Mouse (Mus musculus) heart, postnatal 0 days (tissue): ENCODE results near the gene Ptpn1. TPM values are rescaled to one million over a fixed set of nuclear protein-coding genes. Genes with fewer than 3 reads are reported as not detected.

Experiments
- ATAC-seq: fragments of 200-750 bp; cut with Nextera tagmentation; 2 replicates; pipeline ENCODE4 v1.8.0; 2017; ENCODE audit warnings: low read depth, moderate number of reproducible peaks, moderate library complexity; ENCODE audit not compliant: insufficient read depth
- DNase-seq: peaks from one replicate; pipeline ENCODE4 v3.0.0-alpha.2; 2016; ENCODE audit warnings: low spot score
- H3K27ac ChIP-seq: fragments of 300-500 bp; sonication (generic); 2 replicates; pipeline ENCODE4 v1.5.1; 2014; ENCODE audit warnings: low read depth, mild to moderate bottlenecking
- H3K27me3 ChIP-seq: fragments of 300-500 bp; sonication (generic); 2 replicates; pipeline ENCODE4 v1.6.1; 2014; ENCODE audit warnings: low read length, mixed read lengths; ENCODE audit not compliant: control insufficient read depth, insufficient read depth
- H3K36me3 ChIP-seq: fragments of 300-500 bp; sonication (generic); replicated peaks from 2 replicates; pipeline ENCODE4 v1.6.1; 2014; ENCODE audit warnings: low read length, mixed read lengths; ENCODE audit not compliant: control insufficient read depth, insufficient read depth
- H3K4me1 ChIP-seq: fragments of 300-500 bp; sonication (generic); 2 replicates; pipeline ENCODE4 v1.6.1; 2014; ENCODE audit warnings: antibody characterized with exemption; ENCODE audit not compliant: control insufficient read depth, insufficient read depth
- H3K4me2 ChIP-seq: fragments of 300-500 bp; sonication (generic); 2 replicates; pipeline ENCODE4 v1.6.1; 2014; ENCODE audit warnings: low read depth, mild to moderate bottlenecking, low read length, moderate library complexity
- H3K4me3 ChIP-seq: fragments of 300-500 bp; sonication (generic); 2 replicates; pipeline ENCODE4 v1.5.1; 2014; ENCODE audit warnings: low read depth, low read length
- H3K9ac ChIP-seq: fragments of 300-500 bp; sonication (generic); replicated peaks from 2 replicates; pipeline ENCODE4 v1.6.1; 2014; ENCODE audit warnings: low read depth, low read length, mixed read lengths
- H3K9me3 ChIP-seq: fragments of 300-500 bp; sonication (generic); replicated peaks from 2 replicates; pipeline ENCODE4 v1.6.1; 2016; ENCODE audit warnings: low read length; ENCODE audit not compliant: control insufficient read depth
- CTCF ChIP-seq: IDR thresholded peaks from 2 replicates; pipeline ENCODE4 v1.5.1; 2016; ENCODE audit warnings: antibody characterized with exemption, control low read depth, low read depth
- EP300 ChIP-seq: IDR thresholded peaks from 2 replicates; pipeline ENCODE4 v1.6.1; 2016; ENCODE audit warnings: antibody characterized with exemption, low read depth
- WGBS: fragments of 180-500 bp; shearing (Covaris S2); extraction: QIAGEN DNeasy Blood & Tissue Kit; methylation state at CpG from one replicate; pipeline ENCODE4 v1.1.7; 2014; 5-methylcytosine and 5-hydroxymethylcytosine counted together
- polyA plus RNA-seq: library from polyadenylated mRNA; unstranded; fragments of >200 nt; fragmentation: Nextera tagmentation; extraction: Ambion mirVana; gene quantifications from 2 replicates; pipeline ENCODE4 v1.2.1, GENCODE M21; 2015
- total RNA-seq: library from RNA; depleted of rRNA; stranded (reverse); fragments of >200 nt; gene quantifications from 2 replicates; pipeline ENCODE4 v1.2.3, GENCODE M21; 2014; ENCODE audit warnings: low replicate concordance

The Ptpn1 gene
- total and polyA plus RNA-seq, 2 experiments from 2014 or later, result 22.0 to 37.9 TPM

DNA sequence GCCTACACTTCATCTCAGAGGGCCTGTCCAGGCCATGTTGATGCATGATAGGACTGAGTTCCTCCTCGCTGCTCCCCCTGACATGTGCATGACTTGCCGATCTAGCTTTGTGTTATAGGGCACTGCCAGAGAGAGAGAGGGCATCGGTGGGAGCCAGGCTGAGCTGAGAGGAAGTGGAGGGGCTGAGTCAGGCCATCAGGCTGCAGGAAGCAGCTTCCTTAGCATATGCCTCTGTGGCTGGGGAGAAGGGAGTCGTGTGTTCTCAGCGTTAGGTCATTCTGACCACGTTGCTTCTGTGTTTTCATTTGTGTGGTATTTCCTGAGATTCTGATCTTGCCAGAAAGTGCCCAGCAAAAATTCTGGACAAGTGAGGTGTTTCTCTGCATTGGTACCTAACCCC lies 17.4 kb downstream of the Ptpn1 start:
- Histone ChIP-seq H3K36me3 (no peaks in the 10 kb centered on the region), H3K4me3 (no peak overlapping the region), H3K27me3 (no peaks in the 10 kb centered on the region), H3K27ac (peak overlapping the region; percentile 52), H3K4me2 (no peak overlapping the region), H3K9me3 (no peaks in the 10 kb centered on the region), H3K4me1 (peaks cover 27% of the 10 kb centered on the region), H3K9ac (no peak overlapping the region)
- TF ChIP-seq CTCF (no peak), EP300 (no peak)
- ATAC-seq, result 0 out of 2 replicates have a peak, but pooled peaks have one; percentile 29
- 43% methylated on average over 6 of the region's 6 CpGs for WGBS
- DNase-seq, result no peak

GRCm38 (mm10) chr2:167949808-167950207 lies 18.0 kb downstream of the Ptpn1 start:
- Histone ChIP-seq H3K4me2 (no peak overlapping the region), H3K27ac (peak overlapping the region; percentile 52), H3K27me3 (no peaks in the 10 kb centered on the region), H3K4me1 (peaks cover 27% of the 10 kb centered on the region), H3K36me3 (no peaks in the 10 kb centered on the region), H3K9me3 (no peaks in the 10 kb centered on the region), H3K4me3 (no peak overlapping the region), H3K9ac (no peak overlapping the region)
- DNase-seq (no peak), ATAC-seq (no peak)
- 76% methylated on average over 2 of the region's 2 CpGs for WGBS
- no peak for TF ChIP-seq EP300
- TF ChIP-seq CTCF, result no peak

GRCm38 (mm10) chr2:167950681-167951080 lies 18.8 kb downstream of the Ptpn1 start:
- no peak overlapping the region for H3K4me2 ChIP-seq
- DNase-seq (no peak), ATAC-seq (no peak)
- H3K27ac ChIP-seq, result no peak overlapping the region
- no peak overlapping the region for H3K9ac ChIP-seq
- H3K36me3 ChIP-seq, result no peaks in the 10 kb centered on the region
- no peaks in the 10 kb centered on the region for H3K27me3 ChIP-seq
- no peak overlapping the region for H3K4me3 ChIP-seq
- TF ChIP-seq CTCF, result no peak
- no peak for TF ChIP-seq EP300
- H3K9me3 ChIP-seq, result no peaks in the 10 kb centered on the region
- 81% methylated on average over 6 of the region's 6 CpGs for WGBS
- peaks cover 24% of the 10 kb centered on the region for H3K4me1 ChIP-seq

DNA sequence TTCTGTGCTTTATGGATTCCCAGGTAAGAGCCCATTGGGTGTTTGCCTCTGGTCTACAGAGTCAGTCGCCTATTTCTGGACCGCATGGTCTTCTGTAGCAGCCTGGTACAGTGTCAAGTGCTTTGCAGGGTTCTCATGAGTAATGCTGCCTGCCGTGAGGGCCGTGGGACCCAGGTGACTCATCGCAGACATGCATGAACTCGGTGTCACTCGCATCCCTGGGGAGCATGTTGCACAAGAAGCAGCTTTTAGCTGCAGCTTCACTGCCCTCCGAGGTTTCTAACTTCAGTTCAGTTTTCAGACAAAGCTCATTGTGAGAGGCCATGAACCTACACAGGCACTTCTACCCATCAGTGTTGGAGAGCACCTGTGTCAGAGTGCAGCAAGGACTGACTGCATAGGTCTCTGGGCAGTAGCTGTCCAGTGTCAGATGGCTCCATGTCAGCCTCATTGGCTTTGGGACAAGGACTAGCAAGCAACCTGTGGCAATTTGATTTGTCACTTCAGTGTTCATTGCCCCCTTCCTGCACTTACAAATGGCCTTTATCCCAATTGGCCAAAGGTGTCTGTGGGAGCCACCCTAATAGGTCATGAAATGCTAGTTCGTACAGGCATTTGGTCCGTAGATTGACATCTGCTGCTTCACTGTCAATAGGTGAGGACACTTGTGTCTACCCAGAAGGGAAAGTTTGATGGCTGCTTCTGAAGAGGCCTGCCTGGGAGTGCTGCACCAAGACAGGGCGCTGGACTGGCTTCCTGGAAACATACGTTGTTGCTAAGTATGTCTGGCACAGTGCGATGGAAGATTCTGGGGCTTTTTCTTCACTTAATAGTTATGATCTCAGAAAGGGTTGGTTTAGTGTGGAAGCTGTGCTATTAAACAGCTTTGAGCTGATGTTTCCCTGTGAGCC lies 19.7 kb downstream of the Ptpn1 start:
- Histone ChIP-seq H3K36me3 (no peaks in the 10 kb centered on the region), H3K4me2 (no peak overlapping the region), H3K9ac (no peak overlapping the region), H3K9me3 (no peaks in the 10 kb centered on the region), H3K27me3 (no peaks in the 10 kb centered on the region), H3K4me1 (peaks cover 24% of the 10 kb centered on the region), H3K4me3 (no peak overlapping the region), H3K27ac (no peak overlapping the region)
- ATAC-seq (no peak), DNase-seq (no peak)
- TF ChIP-seq EP300, result no peak
- TF ChIP-seq CTCF, result no peak
- WGBS, result 66% methylated on average over 13 of the region's 13 CpGs

DNA sequence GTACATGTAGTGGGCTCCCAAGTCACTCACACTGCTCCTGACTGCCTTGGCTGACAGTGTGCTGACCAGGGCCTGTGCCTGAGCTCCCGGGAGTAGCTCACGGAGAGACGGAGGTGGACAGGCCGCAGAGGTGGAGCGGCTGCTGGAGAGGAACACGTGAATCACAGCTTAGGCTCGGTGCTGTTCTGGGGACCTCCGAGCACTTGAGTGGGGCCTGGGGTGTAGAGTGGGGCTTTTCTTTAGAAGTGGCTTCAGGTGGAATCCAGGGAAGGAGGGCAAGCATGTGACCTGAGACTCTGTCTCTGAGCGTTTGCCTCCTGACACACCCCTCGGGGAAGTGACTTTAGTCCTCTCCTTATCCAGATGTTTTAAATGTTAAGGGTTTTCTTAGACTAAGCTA lies 22.0 kb downstream of the Ptpn1 start:
- Histone ChIP-seq H3K9ac (no peak overlapping the region), H3K4me2 (no peak overlapping the region), H3K4me1 (peaks cover 22% of the 10 kb centered on the region), H3K27ac (no peak overlapping the region), H3K9me3 (no peaks in the 10 kb centered on the region), H3K27me3 (no peaks in the 10 kb centered on the region), H3K36me3 (no peaks in the 10 kb centered on the region), H3K4me3 (no peak overlapping the region)
- TF ChIP-seq EP300 (no peak), CTCF (no peak)
- ATAC-seq (no peak), DNase-seq (no peak)
- WGBS, result 79% methylated on average over 10 of the region's 10 CpGs

DNA sequence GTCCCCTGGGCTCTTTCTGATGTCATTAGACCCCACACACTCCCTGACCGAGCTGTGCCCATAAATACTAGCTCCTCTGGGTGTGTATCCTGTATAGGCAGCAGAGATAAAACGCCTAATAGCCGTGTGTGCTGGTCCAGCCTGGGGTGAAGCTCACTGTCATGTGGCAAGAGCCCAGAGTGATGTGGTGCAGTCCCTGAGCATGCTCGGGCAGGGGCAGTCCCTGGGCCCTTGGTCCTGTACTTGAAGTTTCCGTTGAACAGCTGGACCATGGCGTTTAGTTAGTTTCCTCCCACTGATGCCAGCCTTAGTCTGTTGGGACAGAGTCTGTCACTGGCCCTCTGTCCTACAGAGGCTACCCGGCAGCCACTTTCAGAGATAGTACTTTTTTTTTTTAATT lies 23.1 kb downstream of the Ptpn1 start:
- Histone ChIP-seq H3K27me3 (no peaks in the 10 kb centered on the region), H3K27ac (no peak overlapping the region), H3K9me3 (no peaks in the 10 kb centered on the region), H3K4me2 (no peak overlapping the region), H3K9ac (no peak overlapping the region), H3K36me3 (no peaks in the 10 kb centered on the region), H3K4me3 (no peak overlapping the region), H3K4me1 (peaks cover 26% of the 10 kb centered on the region)
- 71% methylated on average over 7 of the region's 7 CpGs for WGBS
- TF ChIP-seq EP300 (no peak), CTCF (no peak)
- ATAC-seq (no peak), DNase-seq (no peak)
